Mouse (Mus musculus): ENCODE data around the gene Pot1b.

The Pot1b gene

GRCm38 (mm10) chr17:55711984-55712811 lies at the start of gene Pot1b:
Gene Pot1b, minus strand, starts transcription at chr17:55712628.
- peak; percentile 95 for DNase-seq (ENCODE audit: low spot score)

DNA sequence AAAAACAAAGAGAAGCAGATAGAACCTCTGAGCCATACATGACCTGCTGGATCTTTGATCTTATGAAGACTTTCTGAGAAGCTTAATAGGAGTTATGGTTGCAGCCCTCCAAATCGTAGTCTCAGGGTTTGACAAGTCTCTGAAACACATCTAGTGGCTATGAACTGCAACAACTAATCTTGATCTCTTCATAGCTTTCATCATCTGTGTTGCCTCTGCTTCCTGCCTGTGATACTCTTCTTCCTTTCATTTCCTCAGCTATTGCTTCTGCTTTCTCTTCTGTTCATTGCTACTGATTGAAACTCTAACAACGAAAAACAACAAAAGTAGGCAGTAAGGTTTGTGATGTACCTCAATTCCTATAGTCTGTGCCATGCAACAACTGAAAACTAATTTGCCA lies 38.7 kb upstream of the Pot1b start:
- DNase-seq (ENCODE audit: low spot score), result no peak

DNA sequence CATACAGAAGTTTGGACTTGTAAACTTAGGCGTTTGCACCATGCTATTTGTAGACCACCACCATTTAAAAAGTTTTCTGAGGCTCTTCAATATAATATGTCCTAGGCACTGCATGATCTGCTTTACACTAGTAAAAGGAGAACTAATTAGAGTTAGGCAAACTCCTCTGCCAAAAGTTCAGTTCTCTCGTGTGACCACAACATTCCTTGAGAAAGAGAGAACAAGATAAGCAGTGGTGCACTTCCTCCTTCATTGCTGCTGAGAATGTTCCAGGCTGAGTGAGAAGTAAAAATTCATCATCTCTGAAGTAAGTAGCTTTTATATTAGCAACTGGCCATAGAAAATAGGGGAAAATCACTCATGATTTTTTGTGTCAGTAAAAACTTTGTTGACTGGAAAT lies 37.4 kb upstream of the Pot1b start, which contains the start of gene Adgre4:
TSS of gene Adgre4 (plus strand) at position 199 of the 400 bp plus-strand sequence.
- DNase-seq (ENCODE audit: low spot score), result no peak

GRCm38 (mm10) chr17:55736675-55737074 lies 24.2 kb upstream of the Pot1b start:
- no peak for DNase-seq (ENCODE audit: low spot score)

DNA sequence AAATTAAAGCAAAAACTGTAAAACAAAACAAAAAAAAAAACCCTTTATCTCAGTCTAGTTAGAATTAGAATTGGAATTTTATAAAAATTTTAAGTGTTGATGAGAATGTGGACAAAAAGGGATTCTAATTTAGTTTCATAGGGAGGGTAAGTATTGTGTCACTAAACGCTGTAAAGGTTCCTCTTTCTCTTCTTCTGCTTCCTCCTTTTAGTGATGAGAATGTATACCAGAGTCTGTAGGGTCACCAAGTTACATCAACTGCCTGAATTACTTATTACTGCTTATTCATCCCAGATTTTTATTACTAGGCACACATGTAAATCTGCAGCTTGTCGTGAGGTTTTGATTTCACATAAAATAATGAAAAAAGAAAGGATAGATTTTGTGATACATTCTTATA lies 13.8 kb upstream of the Pot1b start:
- DNase-seq (ENCODE audit: low spot score), result no peak

DNA sequence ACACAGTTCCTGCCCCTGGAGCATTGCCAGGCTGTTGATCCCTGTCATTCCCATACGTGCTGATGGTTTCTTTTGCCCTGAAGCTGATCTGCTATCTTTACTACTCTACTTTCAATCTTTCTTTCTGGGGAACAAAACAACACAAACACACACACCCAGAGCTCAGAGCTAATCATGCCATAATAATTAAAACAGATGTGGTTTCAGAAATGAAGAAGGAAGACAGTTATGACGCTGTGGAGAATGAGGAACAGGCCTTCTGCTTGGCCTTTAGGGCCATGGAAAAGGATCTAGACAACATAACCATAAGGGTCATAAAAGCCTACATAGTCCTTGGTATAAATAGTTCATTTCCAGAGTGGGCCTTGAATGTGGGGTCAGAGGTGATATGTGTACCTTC lies 9.8 kb upstream of the Pot1b start:
- no peak for DNase-seq (ENCODE audit: low spot score)

DNA sequence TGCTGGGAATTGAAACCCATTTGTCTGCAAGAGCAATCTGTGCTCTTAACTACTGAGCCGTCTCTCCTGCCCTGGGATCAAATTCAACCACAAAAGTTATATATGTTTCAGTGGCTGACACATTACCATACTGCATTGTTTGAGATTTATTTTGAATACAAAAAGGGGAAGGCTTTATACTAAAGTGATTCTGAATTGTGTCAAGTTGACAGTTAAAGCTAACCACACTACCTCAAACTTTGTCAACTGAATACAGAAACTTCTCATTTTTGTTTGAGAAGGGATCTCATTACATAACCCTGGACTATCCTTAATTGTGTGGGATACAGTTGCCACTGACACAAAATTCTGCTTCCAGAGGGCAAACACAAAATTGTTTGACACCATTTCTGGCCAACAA lies 8.8 kb upstream of the Pot1b start:
- DNase-seq (ENCODE audit: low spot score), result no peak

GRCm38 (mm10) chr17:55702865-55703264 lies 9.6 kb downstream of the Pot1b start:
- no peak for DNase-seq (ENCODE audit: low spot score)

GRCm38 (mm10) chr17:55702161-55702820 lies 10.1 kb downstream of the Pot1b start:
- DNase-seq (ENCODE audit: low spot score), result peak; percentile 29

- no peak for DNase-seq (ENCODE audit: low spot score)
Measured at GRCm38 (mm10) chr17:55699388-55699787, 13.0 kb downstream of the Pot1b start.

- DNase-seq (ENCODE audit: low spot score), result no peak
Measured at GRCm38 (mm10) chr17:55661099-55661498, 51.3 kb downstream of the Pot1b start.

DNA sequence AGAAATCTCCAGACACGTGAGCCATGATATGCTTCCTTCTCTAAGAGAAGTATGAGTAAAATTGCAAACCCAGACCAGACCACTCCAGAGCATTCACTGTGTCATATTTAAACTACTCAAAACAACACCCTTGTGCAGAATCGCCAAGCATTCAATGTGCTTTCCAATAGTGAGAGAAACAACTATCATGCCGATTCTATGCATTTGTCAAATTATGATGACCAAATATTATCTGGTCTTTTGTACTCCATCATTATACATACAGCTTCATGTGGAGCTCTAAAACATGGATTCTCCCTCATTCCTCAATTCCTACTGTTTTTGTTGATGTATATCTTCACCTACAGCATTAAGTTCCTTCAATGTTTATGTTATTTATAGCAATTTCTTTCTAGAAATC lies 87.3 kb downstream of the Pot1b start, which contains the start of gene Vmn2r118:
TSS of gene Vmn2r118 (minus strand) at position 101 of the 400 bp plus-strand sequence.
- no peak for DNase-seq (ENCODE audit: low spot score)
